Mouse (Mus musculus) C2C12 (cell line): ENCODE measurements around the gene Olfr194. TPM values are rescaled to one million over a fixed set of nuclear protein-coding genes. Genes with fewer than 3 reads are reported as not detected.
"Not testable (repeated sequence)": the region's sequence is repeated elsewhere in the genome, so short reads cannot be mapped to it uniquely, and the experiment has no call there.

ENCODE experiments used
- H3K27me3 ChIP-seq: one replicate; pipeline ENCODE4 v1.6.1; 2011; ENCODE audit not compliant: control insufficient read depth, insufficient read depth, insufficient read length
- H3K36me3 ChIP-seq: one replicate; pipeline ENCODE4 v1.6.1; 2011; ENCODE audit not compliant: control insufficient read depth, insufficient read depth
- H3K4me3 ChIP-seq: one replicate; pipeline ENCODE4 v1.5.1; 2011; ENCODE audit warnings: mild to moderate bottlenecking, control low read depth; ENCODE audit not compliant: poor library complexity, insufficient read depth, severe bottlenecking
- H3K79me2 ChIP-seq: one replicate; pipeline ENCODE4 v1.6.1; 2011; ENCODE audit not compliant: control insufficient read depth, insufficient read depth
- H3K79me3 ChIP-seq: one replicate; pipeline ENCODE4 v1.6.1; 2011; ENCODE audit warnings: low read depth, control low read depth
- H3ac ChIP-seq: one replicate; pipeline ENCODE3; 2011; ENCODE audit warnings: low read depth; ENCODE audit not compliant: control insufficient read depth, insufficient read length
- CEBPB ChIP-seq: IDR thresholded peaks from one replicate; pipeline ENCODE4 v1.6.1; 2011; ENCODE audit warnings: low read depth, mild to moderate bottlenecking, control low read depth, moderate library complexity
- CTCF ChIP-seq: IDR thresholded peaks from one replicate; pipeline ENCODE4 v1.5.1; 2011; ENCODE audit not compliant: control insufficient read depth, insufficient read depth, insufficient read length
- FOSL1 ChIP-seq: IDR thresholded peaks from one replicate; pipeline ENCODE4 v1.8.0; 2011; ENCODE audit warnings: mild to moderate bottlenecking, low read length; ENCODE audit not compliant: poor library complexity, insufficient read depth, severe bottlenecking
- MAX ChIP-seq: IDR thresholded peaks from one replicate; pipeline ENCODE4 v1.6.1; 2011; ENCODE audit warnings: mild to moderate bottlenecking, control low read depth
- MYOD1 ChIP-seq: IDR thresholded peaks from one replicate; pipeline ENCODE4 v1.6.1; 2011; ENCODE audit warnings: low read depth; ENCODE audit not compliant: control insufficient read depth, insufficient read length
- MYOG ChIP-seq: IDR thresholded peaks from one replicate; pipeline ENCODE4 v1.6.1; 2011; ENCODE audit not compliant: control insufficient read depth, insufficient read length; ENCODE audit errors: extremely low read depth
- USF1 ChIP-seq: IDR thresholded peaks from one replicate; pipeline ENCODE4 v1.6.1; 2011; ENCODE audit warnings: low read depth, mild to moderate bottlenecking, control low read depth, moderate library complexity
- polyA plus RNA-seq: library from polyadenylated mRNA; unstranded; fragments of >200 nt; fragmentation: generic; extraction: Trizol; gene quantifications from one replicate; pipeline ENCODE4 v1.2.1, GENCODE M21; 2012; ENCODE audit warnings: missing spikeins

Olfr194 gene
- polyA plus RNA-seq, 1 experiment, result not detected

GRCm38 (mm10) chr16:59130740-59131139 lies 9.9 kb upstream of the Olfr194 start:
- TF ChIP-seq MAX (no peak), MYOD1 (no peak), CEBPB (no peak)
- Histone ChIP-seq H3ac (no peak overlapping the region), H3K79me2 (no peaks in the 10 kb centered on the region), H3K4me3 (no peak overlapping the region), H3K79me3 (no peaks in the 10 kb centered on the region), H3K27me3 (no peaks in the 10 kb centered on the region), H3K36me3 (no peaks in the 10 kb centered on the region)

- no peak for TF ChIP-seq MAX
- TF ChIP-seq MYOG, result no peak
- TF ChIP-seq CEBPB, result no peak
- no peak for TF ChIP-seq FOSL1
- no peak for TF ChIP-seq USF1
- no peak for TF ChIP-seq MYOD1
- TF ChIP-seq CTCF, result no peak
- Histone ChIP-seq H3K36me3 (no peaks in the 10 kb centered on the region), H3K4me3 (no peak within 1 kb of the TSS), H3K79me2 (no peaks in the 10 kb centered on the region), H3K27me3 (no peaks in the 10 kb centered on the region), H3K79me3 (no peaks in the 10 kb centered on the region), H3ac (no peak within 1 kb of the TSS)
These were observed 9.1 kb downstream of the Olfr194 start, which contains the start of gene Olfr193 for GRCm38 (mm10) chr16:59111781-59112180. Gene Olfr193, minus strand, starts transcription at chr16:59111881.

GRCm38 (mm10) chr16:59108522-59108921 lies 12.3 kb downstream of the Olfr194 start:
- not testable (repeated sequence) for H3K79me2 ChIP-seq, H3K36me3 ChIP-seq, H3K27me3 ChIP-seq, H3K79me3 ChIP-seq, H3ac ChIP-seq, H3K4me3 ChIP-seq

GRCm38 (mm10) chr16:59105312-59105711 lies 15.6 kb downstream of the Olfr194 start:
- TF ChIP-seq MAX (no peak), CEBPB (no peak), MYOD1 (no peak), FOSL1 (no peak), CTCF (no peak), MYOG (no peak), USF1 (no peak)
- H3K79me3 ChIP-seq, result no peaks in the 10 kb centered on the region
- H3K4me3 ChIP-seq, result no peak overlapping the region
- no peaks in the 10 kb centered on the region for H3K36me3 ChIP-seq
- no peaks in the 10 kb centered on the region for H3K27me3 ChIP-seq
- no peak overlapping the region for H3ac ChIP-seq
- H3K79me2 ChIP-seq, result no peaks in the 10 kb centered on the region

GRCm38 (mm10) chr16:59089722-59090121 lies 31.1 kb downstream of the Olfr194 start, which contains the start of gene Olfr191:
Gene Olfr191, minus strand, starts transcription at chr16:59089822.
- not testable (repeated sequence) for H3ac ChIP-seq, H3K79me2 ChIP-seq, H3K4me3 ChIP-seq, H3K27me3 ChIP-seq, H3K36me3 ChIP-seq, H3K79me3 ChIP-seq

GRCm38 (mm10) chr16:59081113-59081512 lies 39.8 kb downstream of the Olfr194 start:
- H3K79me2 ChIP-seq, H3ac ChIP-seq, H3K79me3 ChIP-seq, H3K27me3 ChIP-seq, H3K36me3 ChIP-seq, H3K4me3 ChIP-seq: not testable (repeated sequence)

GRCm38 (mm10) chr16:59077905-59078304 lies 43.0 kb downstream of the Olfr194 start, which contains the start of gene Olfr190:
Gene Olfr190, minus strand, starts transcription at chr16:59078005.
- H3K79me2 ChIP-seq, result no peaks in the 10 kb centered on the region
- TF ChIP-seq MAX, result no peak
- no peak for TF ChIP-seq CEBPB
- TF ChIP-seq MYOD1, result no peak
- no peak for TF ChIP-seq FOSL1
- no peak for TF ChIP-seq MYOG
- TF ChIP-seq USF1, result no peak
- no peak for TF ChIP-seq CTCF

More at GRCm38 (mm10) chr16:59077905-59078304, 43.0 kb downstream of the Olfr194 start, which contains the start of gene Olfr190:
- no peak within 1 kb of the TSS for H3ac ChIP-seq
- no peaks in the 10 kb centered on the region for H3K79me3 ChIP-seq
- no peaks in the 10 kb centered on the region for H3K27me3 ChIP-seq
- no peak within 1 kb of the TSS for H3K4me3 ChIP-seq
- H3K36me3 ChIP-seq, result no peaks in the 10 kb centered on the region
